Mouse (Mus musculus): Measurements from ENCODE around the gene Nlrp9a. TPM values are rescaled to one million over a fixed set of nuclear protein-coding genes. Genes with fewer than 3 reads are reported as not detected.
"Not testable (repeated sequence)": the region's sequence is repeated elsewhere in the genome, so short reads cannot be mapped to it uniquely, and the experiment has no call there.

Gene Nlrp9a
- polyA plus RNA-seq (2015; fragmentation: Nextera tagmentation; extraction: Ambion mirVana) = not detected in 2 replicates

DNA sequence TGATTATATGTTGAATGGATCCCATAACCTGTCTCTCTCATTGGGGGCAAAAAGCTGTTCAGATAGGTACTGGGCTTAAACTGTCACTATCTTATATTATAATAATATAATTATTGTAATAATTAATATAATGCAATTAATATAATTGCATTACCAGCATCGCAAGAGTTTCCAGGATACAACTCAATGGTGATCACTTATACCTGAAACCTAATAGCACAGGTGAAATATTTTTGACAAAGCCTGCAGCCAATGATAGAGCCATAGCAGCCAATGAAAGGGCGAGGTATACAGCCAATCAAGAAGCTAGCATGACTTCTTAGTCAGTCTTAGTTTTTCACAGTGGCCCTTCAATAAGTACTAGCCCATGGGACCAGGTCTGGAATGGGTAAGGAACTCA is at the start of gene Nlrp9a:
Gene Nlrp9a, plus strand, starts transcription at position 301 of the 400 bp plus-strand sequence.
- H3K27me3 ChIP-seq; H3K4me2 ChIP-seq; H3K4me1 ChIP-seq; H3K9ac ChIP-seq; ATAC-seq (ENCODE audit: insufficient number of reproducible peaks, low FRiP score, low TSS enrichment, low read depth); H3K27ac ChIP-seq; H3K36me3 ChIP-seq; H3K9me3 ChIP-seq; H3K4me3 ChIP-seq: not testable (repeated sequence)
- 72% methylated on average over 2 of the region's 2 CpGs for WGBS

DNA sequence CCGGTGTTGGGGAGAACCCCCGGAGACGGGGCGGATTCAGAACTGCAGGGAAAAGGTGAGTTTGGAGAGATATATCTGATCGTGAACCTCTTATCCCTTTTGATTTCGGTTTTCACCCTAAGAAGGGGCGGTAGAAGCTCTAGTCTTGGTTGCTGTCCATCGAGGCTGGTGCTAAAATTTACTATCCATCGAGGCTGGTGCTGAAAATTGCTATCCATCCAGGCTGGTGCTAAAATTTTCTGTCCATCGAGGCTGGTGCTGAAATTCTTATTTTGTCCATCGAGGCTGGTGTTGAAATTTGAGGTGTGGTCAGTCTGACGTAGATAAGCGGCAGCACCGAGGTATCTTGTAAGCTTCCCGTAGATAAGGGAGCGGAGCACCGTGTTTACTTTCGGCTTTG is 45.3 kb upstream of the Nlrp9a start:
- H3K9ac ChIP-seq; H3K27ac ChIP-seq; H3K4me1 ChIP-seq; ATAC-seq (ENCODE audit: insufficient number of reproducible peaks, low FRiP score, low TSS enrichment, low read depth); H3K9me3 ChIP-seq; H3K4me3 ChIP-seq; H3K36me3 ChIP-seq; H3K4me2 ChIP-seq; H3K27me3 ChIP-seq: not testable (repeated sequence)
- WGBS = 78% methylated on average over 18 of the region's 18 CpGs

DNA sequence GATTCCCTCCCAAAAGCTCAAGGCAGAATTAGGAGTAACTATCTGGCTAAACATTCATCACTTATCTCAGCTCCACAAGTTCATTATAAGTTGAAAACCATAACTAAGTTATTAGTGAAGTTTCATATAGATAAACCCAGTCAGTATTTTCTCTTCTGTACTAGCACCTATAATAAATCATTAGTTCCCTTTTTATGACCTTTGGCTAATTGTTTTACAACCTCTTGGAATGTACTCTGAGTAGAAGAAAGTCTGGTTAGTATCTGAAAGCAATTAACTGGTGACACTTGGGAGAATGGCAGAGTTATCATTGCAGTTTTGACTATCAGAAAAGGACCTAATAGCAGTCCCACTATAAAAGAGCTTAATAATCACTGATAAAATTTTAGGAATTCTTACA is 54.3 kb downstream of the Nlrp9a start:
- ATAC-seq (ENCODE audit: insufficient number of reproducible peaks, low FRiP score, low TSS enrichment, low read depth) = no peak
- Histone ChIP-seq H3K4me2 (no peak overlapping the region), H3K9me3 (no peaks in the 10 kb centered on the region), H3K4me3 (no peak overlapping the region), H3K27ac (no peak overlapping the region), H3K9ac (no peak overlapping the region), H3K4me1 (no peaks in the 10 kb centered on the region), H3K27me3 (no peaks in the 10 kb centered on the region), H3K36me3 (no peaks in the 10 kb centered on the region)

DNA sequence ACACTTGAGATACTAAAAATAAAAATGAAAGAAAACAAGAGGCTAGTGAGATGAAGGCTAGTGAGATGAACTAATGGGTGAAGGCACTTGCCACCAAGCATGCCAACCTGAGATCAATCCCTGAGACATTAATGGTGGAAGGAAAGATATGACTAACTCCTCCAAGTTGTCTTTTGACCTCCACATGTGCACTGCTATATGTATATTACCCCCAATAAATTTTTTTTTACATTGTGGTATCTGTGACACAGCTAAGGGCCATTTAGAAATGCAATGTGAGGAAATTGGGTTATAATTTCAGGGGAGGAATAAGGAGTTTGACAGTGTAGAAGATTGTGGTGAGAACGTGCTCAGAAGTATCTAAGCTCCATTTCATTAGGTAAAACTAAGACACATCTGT is 55.0 kb downstream of the Nlrp9a start:
- Histone ChIP-seq H3K4me3 (no peak overlapping the region), H3K27ac (no peak overlapping the region), H3K9ac (no peak overlapping the region), H3K9me3 (no peaks in the 10 kb centered on the region), H3K4me2 (no peak overlapping the region), H3K4me1 (no peaks in the 10 kb centered on the region), H3K27me3 (no peaks in the 10 kb centered on the region), H3K36me3 (no peaks in the 10 kb centered on the region)
- no peak for ATAC-seq (ENCODE audit: insufficient number of reproducible peaks, low FRiP score, low TSS enrichment, low read depth)
- WGBS = 51% methylated on average over 1 of the region's 1 CpGs

DNA sequence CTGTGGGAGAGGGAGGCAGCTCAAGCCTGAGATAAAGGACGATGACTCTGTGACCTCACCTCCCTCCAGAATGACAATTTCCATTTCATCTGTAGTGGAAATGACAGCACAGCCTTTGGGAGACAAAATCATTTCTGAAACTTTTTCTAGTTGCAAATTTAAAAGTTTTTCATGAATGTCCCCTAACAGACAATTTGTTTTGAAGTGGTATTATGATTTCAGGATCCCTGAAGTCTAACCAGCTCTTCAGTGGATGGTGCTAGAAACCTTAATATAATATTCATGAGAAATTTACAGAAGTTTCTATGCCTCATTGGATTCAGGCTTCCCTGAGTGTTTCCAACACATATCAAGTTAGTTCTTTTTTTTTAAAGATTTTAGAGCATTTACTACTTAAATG is 83.5 kb downstream of the Nlrp9a start, which contains the start of gene Vmn1r185:
Gene Vmn1r185, minus strand, starts transcription at position 101 of the 400 bp plus-strand sequence.
- H3K9me3 ChIP-seq; H3K4me1 ChIP-seq; ATAC-seq (ENCODE audit: insufficient number of reproducible peaks, low FRiP score, low TSS enrichment, low read depth); H3K27me3 ChIP-seq; H3K36me3 ChIP-seq; H3K4me3 ChIP-seq; H3K4me2 ChIP-seq; H3K9ac ChIP-seq; H3K27ac ChIP-seq: not testable (repeated sequence)
- 76% methylated on average over 1 of the region's 1 CpGs for WGBS

Small RNA genes lying within 50 kb of the gene (microRNA-seq; reads per million reads assigned to microRNA genes)
- not detected for gene Gm25947

Other genes starting within 250 kb of the Nlrp9a start
- not detected in 2 replicates for gene Cyp2a4, start 227.9 kb upstream of the Nlrp9a start, polyA plus RNA-seq (2015; fragmentation: Nextera tagmentation; extraction: Ambion mirVana)
- gene Nlrp9c, start 131.3 kb upstream of the Nlrp9a start, polyA plus RNA-seq (2015; fragmentation: Nextera tagmentation; extraction: Ambion mirVana) = not detected in 2 replicates
- not detected in 2 replicates for gene Nlrp4a, start 99.9 kb upstream of the Nlrp9a start, polyA plus RNA-seq (2015; fragmentation: Nextera tagmentation; extraction: Ambion mirVana)
- gene Vmn1r185, start 83.4 kb downstream of the Nlrp9a start, polyA plus RNA-seq (2015; fragmentation: Nextera tagmentation; extraction: Ambion mirVana) = not detected in 2 replicates
- gene Cyp2b23, start 151.4 kb downstream of the Nlrp9a start, polyA plus RNA-seq (2015; fragmentation: Nextera tagmentation; extraction: Ambion mirVana) = not detected in 2 replicates
- 11.3 and 14.7 TPM in 2 replicates for gene Cyp2b19, start 222.1 kb downstream of the Nlrp9a start, polyA plus RNA-seq (2015; fragmentation: Nextera tagmentation; extraction: Ambion mirVana)

Measured in limb, embryonic 15.5 days (tissue).